14 mouse cellular contexts compared by ENCODE assay signal in the genomic region with DNA sequence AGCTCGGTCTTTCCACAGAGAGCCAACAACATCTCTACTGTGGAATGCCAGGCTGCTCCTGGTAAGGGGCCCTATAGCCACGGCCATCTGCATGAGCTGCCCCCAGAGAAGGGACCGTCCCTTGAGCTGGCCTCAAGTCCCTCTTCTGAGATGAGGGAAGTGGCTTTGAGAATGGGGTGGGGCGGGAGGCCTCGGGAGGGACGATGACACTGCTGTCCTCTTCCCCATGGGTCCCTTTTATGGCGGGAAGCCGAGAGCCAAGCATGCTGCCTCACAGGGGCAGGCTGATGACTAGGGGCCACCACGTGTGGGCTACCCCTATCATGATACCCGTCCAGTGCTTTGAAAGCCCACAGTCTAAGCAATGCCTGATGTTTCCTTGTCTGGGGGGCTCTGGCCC. TPM values are rescaled to one million over a fixed set of nuclear protein-coding genes. Genes with fewer than 3 reads are reported as not detected.
A peak's percentile ranks its signal among the peaks of the same experiment; 100 is the strongest.
DNase-seq lines count a peak whose midpoint lies in the region; ATAC-seq and TF ChIP-seq lines count a peak whose summit lies in the region.
"Had no signal": no experiment of that assay in that cellular context is flagged by ENCODE, and none has a peak within 500 bp of the region (broad histone marks: within the 10 kb centered on the region; RNA-seq: fewer than 3 reads in every experiment).

No protein-coding gene starts in this region.

- TF ChIP-seq CTCF in liver, postnatal 0 days (IDR thresholded peaks at IDR 0.05; ENCODE audit: low read depth): no peak

- WGBS in heart, embryonic 14.5 days: 58% methylated on average over 10 of the region's 10 CpGs
- WGBS in liver, embryonic 12.5 days (ENCODE audit: insufficient replicate concordance): 26% methylated on average over 10 of the region's 10 CpGs
- 34% methylated on average over 10 of the region's 10 CpGs for WGBS in liver, postnatal 0 days (ENCODE audit: insufficient replicate concordance)

- H3K4me3 ChIP-seq in heart, embryonic 14.5 days (ENCODE audit: control insufficient read depth in 1 of 2, insufficient read depth in 1 of 2, low read depth in 1 of 2, low read length in 2 of 2): no peak overlapping the region
- no peak overlapping the region for H3K4me3 ChIP-seq in liver, embryonic 12.5 days
- H3K4me3 ChIP-seq in liver, postnatal 0 days (ENCODE audit: low read depth, low read length): no peak overlapping the region
- H3K4me3 ChIP-seq in megakaryocyte, embryonic 14.5 days (replicated peaks): peak overlapping the region; percentile 82
- H3K4me3 ChIP-seq: stomach, embryonic 15.5 days had no signal

- peaks cover 28 to 47% of the 10 kb centered on the region in 2 experiments for H3K4me1 ChIP-seq in heart, embryonic 14.5 days (ENCODE audit: control insufficient read depth in 2 of 2, insufficient read depth in 2 of 2, low read length in 2 of 2)
- H3K4me1 ChIP-seq in liver, embryonic 12.5 days: peaks cover 72% of the 10 kb centered on the region
- H3K4me1 ChIP-seq in liver, postnatal 0 days (ENCODE audit: insufficient read depth): peaks cover 35% of the 10 kb centered on the region
- H3K4me1 ChIP-seq in megakaryocyte, embryonic 14.5 days: peaks cover 91% of the 10 kb centered on the region

- TF ChIP-seq EP300 in liver, postnatal 0 days (IDR thresholded peaks at IDR 0.05; ENCODE audit: low read depth): no peak

- H3K9me3 ChIP-seq in heart, embryonic 14.5 days (ENCODE audit: control insufficient read depth, low read length): no peaks in the 10 kb centered on the region
- no peaks in the 10 kb centered on the region for H3K9me3 ChIP-seq in liver, embryonic 12.5 days (replicated peaks)
- no peaks in the 10 kb centered on the region for H3K9me3 ChIP-seq in liver, postnatal 0 days (ENCODE audit: low read length)
- peaks cover 16% of the 10 kb centered on the region; the same call in 1 of the 2 replicates for H3K9me3 ChIP-seq in megakaryocyte, embryonic 14.5 days
- H3K9me3 ChIP-seq: stomach, embryonic 15.5 days had no signal

- H3K27me3 ChIP-seq in heart, embryonic 14.5 days (ENCODE audit: control insufficient read depth, insufficient read depth, low read length): peaks cover 50% of the 10 kb centered on the region
- peaks cover 58% of the 10 kb centered on the region for H3K27me3 ChIP-seq in liver, embryonic 12.5 days (replicated peaks)
- peaks cover 43% of the 10 kb centered on the region for H3K27me3 ChIP-seq in liver, postnatal 0 days (ENCODE audit: insufficient read depth, low read length)
- peaks cover 41% of the 10 kb centered on the region for H3K27me3 ChIP-seq in megakaryocyte, embryonic 14.5 days (replicated peaks)

- no peak overlapping the region; the same call in 1 of the 2 replicates for H3K4me2 ChIP-seq in heart, embryonic 14.5 days (ENCODE audit: low read length)
- peak overlapping the region; percentile 37 for H3K4me2 ChIP-seq in liver, embryonic 12.5 days
- no peak overlapping the region for H3K4me2 ChIP-seq in liver, postnatal 0 days (ENCODE audit: low read depth, low read length)
- H3K4me2 ChIP-seq: stomach, embryonic 15.5 days had no signal

- DNase-seq in adrenal gland, postnatal 14 days: peak; percentile 5
- DNase-seq in adrenal gland, adult 2 months: no peak
- DNase-seq in heart, adult 18-20 months: no peak
- no peak for DNase-seq in liver, postnatal 0 days
- DNase-seq in right cerebral cortex, postnatal 10 days (ENCODE audit: low spot score in 2 of 2): no peak
- DNase-seq: cerebellum, adult 11-12 months; kidney, adult 18-20 months; right cerebral cortex, postnatal 4 days had no signal

- no peak for ATAC-seq in heart, embryonic 14.5 days (ENCODE audit: insufficient number of reproducible peaks, insufficient read depth, low FRiP score, low read depth)
- ATAC-seq in liver, embryonic 12.5 days: 0 out of 2 replicates have a peak, but pooled peaks have one; percentile 15
- ATAC-seq in liver, postnatal 0 days: no peak
- ATAC-seq: midbrain, embryonic 16.5 days had no signal

- 0 out of 2 replicates have a peak overlapping the region, but pooled peaks have one; percentile 27 for H3K9ac ChIP-seq in heart, embryonic 14.5 days (ENCODE audit: low read length)
- peak overlapping the region; percentile 19 for H3K9ac ChIP-seq in liver, embryonic 12.5 days
- H3K9ac ChIP-seq in liver, postnatal 0 days (replicated peaks): no peak overlapping the region
- H3K9ac ChIP-seq: stomach, embryonic 15.5 days had no signal

- no peak overlapping the region for H3K27ac ChIP-seq in heart, embryonic 14.5 days (replicated peaks in 1 of 2; ENCODE audit: control insufficient read depth in 1 of 2, insufficient read depth in 1 of 2, low read depth in 2 of 2, low read length in 2 of 2)
- H3K27ac ChIP-seq in liver, embryonic 12.5 days: peak overlapping the region; percentile 13; the same call in 1 of the 2 replicates
- H3K27ac ChIP-seq in liver, postnatal 0 days (ENCODE audit: low read depth): no peak overlapping the region
- H3K27ac ChIP-seq: stomach, embryonic 15.5 days had no signal

- peaks cover 15% of the 10 kb centered on the region for H3K36me3 ChIP-seq in heart, embryonic 14.5 days (ENCODE audit: control insufficient read depth, insufficient read depth, low read length)
- peaks cover 23% of the 10 kb centered on the region for H3K36me3 ChIP-seq in liver, embryonic 12.5 days
- peaks cover 17% of the 10 kb centered on the region for H3K36me3 ChIP-seq in liver, postnatal 0 days (replicated peaks; ENCODE audit: insufficient read depth, low read length)
- peaks cover 57% of the 10 kb centered on the region for H3K36me3 ChIP-seq in megakaryocyte, embryonic 14.5 days (replicated peaks; ENCODE audit: low read length)
- H3K36me3 ChIP-seq: stomach, embryonic 15.5 days had no signal

RNA-seq across cellular contexts. Expression of a gene that starts 3.3 kb away (rescaled TPM):
- 26.9 and 27.9 TPM in 2 replicates for total RNA-seq in adrenal gland, postnatal 14 days (2021)
- 10 to 100 TPM; 21.6 to 32.5 TPM for total RNA-seq in adrenal gland, adult 2 months (2021)
- polyA plus RNA-seq in adrenal gland, adult 2 months (2012; rRNA removed): 57.0 and 61.7 TPM in 2 replicates
- polyA plus RNA-seq in heart, embryonic 14.5 days (2014; fragmentation: Nextera tagmentation; extraction: Ambion mirVana): 28.9 and 30.8 TPM in 2 replicates
- total RNA-seq in heart, adult 18-20 months (2021): 10 to 100 TPM; 15.8 to 16.6 TPM
- 46.0 and 46.7 TPM in 2 replicates for polyA plus RNA-seq in liver, embryonic 12.5 days (2016; fragmentation: Nextera tagmentation; extraction: Ambion mirVana)
- 25.5 and 27.4 TPM in 2 replicates for polyA plus RNA-seq in liver, postnatal 0 days (2015; fragmentation: Nextera tagmentation; extraction: Ambion mirVana)
- 62.0 and 88.2 TPM in 2 replicates for polyA plus RNA-seq in megakaryocyte, embryonic 14.5 days (2012; ENCODE audit: insufficient read depth, low replicate concordance)

RNA-seq across cellular contexts. Expression of a gene that starts 12.3 kb away (rescaled TPM):
- 3.9 and 4.7 TPM in 2 replicates for total RNA-seq in adrenal gland, postnatal 14 days (2021)
- total RNA-seq in adrenal gland, adult 2 months (2021): 1 to 10 TPM; 1.8 to 3.4 TPM
- 15.9 and 19.6 TPM in 2 replicates for polyA plus RNA-seq in adrenal gland, adult 2 months (2012; rRNA removed)
- 1.4 TPM in 2 replicates for polyA plus RNA-seq in heart, embryonic 14.5 days (2014; fragmentation: Nextera tagmentation; extraction: Ambion mirVana)
- 1 to 10 TPM; 1.3 TPM for total RNA-seq in heart, adult 18-20 months (2021)
- 6.9 and 7.2 TPM in 2 replicates for polyA plus RNA-seq in liver, embryonic 12.5 days (2016; fragmentation: Nextera tagmentation; extraction: Ambion mirVana)
- 5.6 TPM in 2 replicates for polyA plus RNA-seq in liver, postnatal 0 days (2015; fragmentation: Nextera tagmentation; extraction: Ambion mirVana)
- polyA plus RNA-seq in megakaryocyte, embryonic 14.5 days (2012; ENCODE audit: insufficient read depth, low replicate concordance): 15.1 and 26.0 TPM in 2 replicates

RNA-seq across cellular contexts. Expression of a gene that starts 12.7 kb away (rescaled TPM):
- total RNA-seq in adrenal gland, postnatal 14 days (2021): 16.0 and 45.2 TPM in 2 replicates
- total RNA-seq in adrenal gland, adult 2 months (2021): 10 to 100 TPM; 11.1 to 15.6 TPM
- polyA plus RNA-seq in adrenal gland, adult 2 months (2012; rRNA removed): 11.3 and 15.7 TPM in 2 replicates
- polyA plus RNA-seq in heart, embryonic 14.5 days (2014; fragmentation: Nextera tagmentation; extraction: Ambion mirVana): 1.4 and 1.6 TPM in 2 replicates
- total RNA-seq in heart, adult 18-20 months (2021): 1 to 10 TPM; 4.8 to 5.3 TPM
- polyA plus RNA-seq in liver, embryonic 12.5 days (2016; fragmentation: Nextera tagmentation; extraction: Ambion mirVana): 61.4 and 61.6 TPM in 2 replicates
- 167 and 174 TPM in 2 replicates for polyA plus RNA-seq in liver, postnatal 0 days (2015; fragmentation: Nextera tagmentation; extraction: Ambion mirVana)
- polyA plus RNA-seq in megakaryocyte, embryonic 14.5 days (2012; ENCODE audit: insufficient read depth, low replicate concordance): 19.0 and 21.1 TPM in 2 replicates

RNA-seq across cellular contexts. Expression of a gene that starts 21.2 kb away (rescaled TPM):
- total RNA-seq in adrenal gland, postnatal 14 days (2021): 1.5 and 4.4 TPM in 2 replicates
- total RNA-seq in adrenal gland, adult 2 months (2021): 1 to 10 TPM in 1 of 2 experiments, under 1 TPM in 1; 0.72 to 3.0 TPM
- 2.5 and 4.0 TPM in 2 replicates for polyA plus RNA-seq in adrenal gland, adult 2 months (2012; rRNA removed)
- 0.78 and 1.4 TPM in 2 replicates for polyA plus RNA-seq in heart, embryonic 14.5 days (2014; fragmentation: Nextera tagmentation; extraction: Ambion mirVana)
- 1 to 10 TPM; 2.6 to 2.8 TPM for total RNA-seq in heart, adult 18-20 months (2021)
- polyA plus RNA-seq in liver, embryonic 12.5 days (2016; fragmentation: Nextera tagmentation; extraction: Ambion mirVana): 0.17 and 0.22 TPM in 2 replicates
- polyA plus RNA-seq in liver, postnatal 0 days (2015; fragmentation: Nextera tagmentation; extraction: Ambion mirVana): 0.05 and 0.20 TPM in 2 replicates
- 0.92 and 4.5 TPM in 2 replicates for polyA plus RNA-seq in megakaryocyte, embryonic 14.5 days (2012; ENCODE audit: insufficient read depth, low replicate concordance)
- total RNA-seq: granulocyte monocyte progenitor cell, adult 5-6 weeks had no signal

RNA-seq across cellular contexts. Expression of a gene that starts 24.8 kb away (rescaled TPM):
- total RNA-seq in adrenal gland, postnatal 14 days (2021): 1,072 and 1,285 TPM in 2 replicates
- total RNA-seq in adrenal gland, adult 2 months (2021): 1,000 to 10,000 TPM; 1,320 to 1,332 TPM
- 1,020 and 1,031 TPM in 2 replicates for polyA plus RNA-seq in adrenal gland, adult 2 months (2012; rRNA removed)
- 648 and 723 TPM in 2 replicates for polyA plus RNA-seq in heart, embryonic 14.5 days (2014; fragmentation: Nextera tagmentation; extraction: Ambion mirVana)
- total RNA-seq in heart, adult 18-20 months (2021): 100 to 1,000 TPM; 745 to 872 TPM
- 872 and 920 TPM in 2 replicates for polyA plus RNA-seq in liver, embryonic 12.5 days (2016; fragmentation: Nextera tagmentation; extraction: Ambion mirVana)
- 453 and 466 TPM in 2 replicates for polyA plus RNA-seq in liver, postnatal 0 days (2015; fragmentation: Nextera tagmentation; extraction: Ambion mirVana)
- 7,349 and 10,126 TPM in 2 replicates for polyA plus RNA-seq in megakaryocyte, embryonic 14.5 days (2012; ENCODE audit: insufficient read depth, low replicate concordance)
